Mouse (Mus musculus) thymus, postnatal 14 days (tissue): Measurements from ENCODE around the gene Secisbp2l.

Experiments
- DNase-seq: peaks from one replicate; pipeline ENCODE4 v3.0.0; 2021

The Secisbp2l gene

DNA sequence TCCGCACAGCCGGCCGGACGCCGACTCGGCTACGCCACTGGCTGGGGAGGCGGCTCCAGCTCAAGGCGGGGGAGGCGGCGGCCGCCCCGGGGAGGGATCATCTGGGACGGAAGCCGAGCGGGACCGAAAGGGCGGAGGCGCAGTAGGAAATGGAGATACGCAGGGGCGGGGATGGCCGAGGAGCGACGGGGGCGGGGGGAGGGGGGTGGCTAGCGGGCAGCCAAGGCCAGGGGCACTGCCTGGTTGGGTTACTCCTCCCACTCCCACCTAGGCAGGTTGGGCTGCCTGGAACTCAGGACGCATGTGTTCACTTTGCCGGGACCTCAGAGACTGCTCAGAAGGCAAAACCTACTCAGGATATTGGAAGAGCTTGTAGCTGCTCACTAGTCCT lies at the start of gene Secisbp2l:
Gene Secisbp2l (minus strand): TSS at position 152 of the 391 bp plus-strand sequence.
- DNase-seq: peak; percentile 92

DNA sequence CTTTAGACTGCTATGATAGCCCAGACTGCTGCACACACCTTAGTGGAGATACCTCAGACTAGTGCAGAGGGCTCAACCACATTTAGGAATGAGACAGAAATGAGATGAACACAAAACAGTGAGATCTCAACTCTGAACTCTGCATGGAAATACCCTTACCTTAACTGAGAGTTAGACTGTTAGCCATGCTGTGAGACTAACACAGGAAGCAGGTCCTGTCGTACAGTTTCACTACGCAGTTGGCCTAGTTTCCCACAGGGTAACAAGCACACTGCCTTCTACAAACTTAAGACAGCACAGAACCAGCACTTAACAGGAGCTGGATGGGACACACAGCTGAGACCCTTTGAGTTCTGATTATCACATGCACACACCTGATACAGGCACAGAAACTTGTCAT lies 47.3 kb upstream of the Secisbp2l start:
- DNase-seq: no peak

DNA sequence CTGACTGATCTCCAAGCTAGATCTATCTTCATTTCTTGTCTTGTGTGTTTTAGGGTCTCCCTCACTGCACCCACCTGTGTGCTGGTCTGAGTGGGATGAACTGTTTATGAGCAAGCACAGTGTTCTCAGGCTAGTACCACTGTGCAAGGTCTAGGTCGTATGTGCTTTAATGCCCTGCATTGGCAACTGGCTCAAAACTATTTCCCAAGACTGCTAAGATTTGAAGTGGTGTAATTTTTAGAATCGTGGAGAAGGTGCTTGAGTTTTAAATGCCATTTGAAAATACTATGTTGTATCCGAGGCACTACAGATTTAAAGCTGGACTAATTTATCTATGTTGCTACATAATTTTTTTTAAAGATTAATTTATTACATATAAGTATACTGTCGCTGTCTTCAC lies 45.2 kb upstream of the Secisbp2l start:
- DNase-seq: no peak

DNA sequence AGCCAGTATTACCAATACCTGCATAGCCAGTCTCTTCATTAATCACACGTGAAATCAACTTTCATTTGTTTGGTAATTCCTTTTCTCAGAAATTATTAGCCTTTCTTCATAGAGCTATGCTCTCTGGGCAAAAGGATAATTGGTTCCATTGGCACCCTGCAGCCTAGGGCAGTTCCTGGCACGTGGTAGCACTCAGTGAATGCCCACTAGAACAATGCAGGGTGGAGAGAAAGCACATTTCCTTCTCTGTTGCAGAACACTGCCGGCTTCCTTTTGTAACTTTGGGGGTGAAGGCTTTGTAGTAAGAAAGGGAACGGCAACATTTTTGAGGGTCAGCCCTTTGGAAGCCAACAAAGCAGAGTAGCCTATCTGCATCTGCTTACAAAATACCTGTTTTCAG lies 43.5 kb upstream of the Secisbp2l start:
- DNase-seq: no peak

DNA sequence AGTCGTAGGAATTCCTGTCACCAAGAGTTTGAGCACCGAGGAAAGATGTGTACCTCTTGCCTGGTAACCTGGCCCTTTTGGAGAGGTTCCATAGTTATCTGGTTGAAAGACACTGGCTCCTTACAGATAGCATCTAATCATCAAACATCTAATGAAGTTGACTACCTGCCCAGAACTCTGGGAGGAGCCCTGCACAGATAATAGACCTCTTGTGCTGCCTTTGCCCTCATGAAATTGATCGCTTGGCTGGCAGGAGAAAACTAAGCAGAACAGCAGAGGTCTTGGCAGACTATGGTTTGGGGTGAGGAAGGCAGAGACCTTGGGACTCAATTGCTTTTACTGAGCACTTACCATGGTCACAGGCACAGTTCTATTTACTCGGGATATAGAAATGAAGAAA lies 37.7 kb upstream of the Secisbp2l start:
- no peak for DNase-seq

DNA sequence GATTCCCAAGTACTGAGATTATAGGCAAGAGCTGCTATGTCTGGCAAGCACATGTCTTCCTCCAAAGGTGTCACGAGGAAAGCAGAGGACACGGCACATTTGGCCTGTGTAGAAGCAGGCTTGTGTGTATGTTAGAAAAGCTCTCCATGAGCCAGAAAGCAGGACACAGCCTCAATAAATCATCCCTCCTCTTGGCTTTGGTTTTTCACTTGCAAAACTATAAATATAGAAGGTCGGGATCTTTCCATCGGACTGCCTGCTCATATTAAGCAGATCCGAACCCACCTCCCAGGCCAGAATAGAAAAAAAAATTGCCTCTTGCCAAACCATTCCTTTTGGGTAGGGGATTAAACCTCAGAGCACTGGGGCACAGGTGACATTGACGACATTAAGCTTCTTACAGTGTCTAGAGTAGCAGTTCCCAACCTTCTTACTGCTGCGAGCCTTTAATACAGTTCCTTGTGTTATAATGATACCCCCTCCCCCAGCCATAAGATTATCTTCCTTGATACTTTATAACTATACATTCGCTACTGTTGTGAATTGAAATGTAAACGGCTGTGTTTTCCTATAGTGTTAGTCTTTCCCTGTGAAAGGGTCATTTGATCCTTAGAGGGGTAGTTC lies 31.4 kb upstream of the Secisbp2l start:
- no peak for DNase-seq

DNA sequence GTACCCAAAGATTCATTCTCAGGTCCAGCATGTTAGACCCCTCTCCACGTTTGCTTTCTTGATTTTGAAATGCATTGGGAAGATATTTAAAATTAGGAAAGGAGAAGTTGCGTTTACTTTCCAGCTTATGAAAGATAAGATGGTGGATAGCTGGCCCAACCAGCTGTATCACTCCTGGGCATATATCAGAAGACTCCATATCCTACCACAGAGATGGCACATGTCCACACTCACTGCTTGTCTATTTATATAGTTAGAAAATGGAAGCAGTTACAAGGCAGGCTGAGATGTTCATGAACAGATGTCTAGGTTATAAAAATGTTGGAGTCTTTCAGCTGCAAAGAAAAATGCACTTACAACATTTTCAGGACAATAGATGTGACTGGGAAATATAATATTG lies 28.7 kb upstream of the Secisbp2l start:
- no peak for DNase-seq

DNA sequence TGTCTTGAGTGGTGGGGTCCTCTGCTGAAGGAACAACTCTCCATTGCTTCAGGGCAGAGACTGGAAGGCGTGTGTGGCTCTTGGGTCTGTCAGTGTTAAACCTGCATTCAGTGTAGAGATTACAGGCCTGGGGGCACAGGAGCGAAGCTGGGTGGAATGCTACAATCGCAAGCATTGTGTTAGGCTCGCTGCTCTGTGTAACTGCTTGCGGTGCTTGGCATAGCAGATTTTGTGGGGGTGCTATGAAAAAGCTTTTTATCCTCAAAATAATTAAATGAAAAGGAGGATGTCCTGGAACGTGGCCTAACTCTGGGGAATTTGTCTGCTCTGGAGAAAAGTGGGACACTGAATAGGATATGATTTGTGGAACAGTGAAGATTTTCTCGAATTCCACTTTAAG lies 26.9 kb upstream of the Secisbp2l start:
- DNase-seq: no peak

DNA sequence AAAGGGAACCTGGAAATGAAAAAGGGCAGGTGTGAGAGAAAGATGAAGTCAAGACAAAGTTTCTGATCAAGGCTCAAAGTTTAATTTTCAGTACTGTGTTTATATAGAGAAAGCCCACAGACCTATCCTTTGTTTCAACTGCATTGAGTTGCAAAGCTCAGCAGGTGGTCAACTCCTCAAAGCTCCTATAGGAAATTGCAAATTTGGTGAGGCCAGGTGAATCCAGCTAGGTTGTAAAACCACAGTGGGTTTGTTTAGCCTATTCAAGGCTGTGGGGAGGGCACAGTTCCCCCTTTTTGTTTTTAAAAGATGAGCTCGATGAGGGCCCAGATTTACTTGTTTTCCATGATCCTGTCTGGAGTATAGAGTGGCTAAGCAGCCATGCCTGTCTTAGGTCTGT lies 23.2 kb upstream of the Secisbp2l start:
- no peak for DNase-seq

DNA sequence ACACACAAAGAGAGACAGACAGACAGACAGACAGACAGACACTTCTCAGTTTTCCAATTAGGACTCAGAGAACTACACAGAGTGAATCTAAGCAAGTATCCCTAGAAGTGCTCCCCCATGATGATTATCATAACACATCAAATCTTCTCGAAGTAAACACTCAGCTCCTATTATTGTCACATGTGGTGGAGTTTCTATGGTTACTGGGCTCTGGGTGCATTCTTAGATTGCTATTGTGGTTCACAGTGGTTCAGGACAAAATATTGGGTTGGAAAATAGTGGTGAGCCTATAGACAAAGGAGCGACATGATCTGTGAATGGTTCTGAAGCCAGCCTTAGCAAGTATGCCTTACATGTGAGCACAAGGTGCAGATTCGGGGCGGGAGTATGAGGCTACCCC lies 19.3 kb upstream of the Secisbp2l start:
- no peak for DNase-seq

DNA sequence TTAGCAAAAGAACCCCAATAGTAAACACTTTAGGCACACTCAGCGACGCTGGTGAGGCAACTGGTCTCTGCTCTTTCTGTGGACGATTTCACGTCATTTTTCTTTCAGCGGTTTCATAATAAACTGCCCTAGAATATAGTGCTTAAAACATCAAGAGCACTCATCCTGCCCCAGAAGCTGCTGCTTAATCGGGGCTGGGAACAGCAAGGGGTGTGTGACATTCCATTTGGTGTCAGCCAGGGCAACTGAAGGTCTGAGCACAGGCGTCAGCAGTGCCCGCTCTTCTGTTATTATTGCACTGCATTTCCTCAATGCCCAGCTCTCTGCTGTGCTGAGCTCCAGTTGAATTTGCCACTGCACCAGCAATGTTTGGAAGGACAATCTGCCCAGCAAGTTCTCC lies 18.4 kb upstream of the Secisbp2l start:
- no peak for DNase-seq

DNA sequence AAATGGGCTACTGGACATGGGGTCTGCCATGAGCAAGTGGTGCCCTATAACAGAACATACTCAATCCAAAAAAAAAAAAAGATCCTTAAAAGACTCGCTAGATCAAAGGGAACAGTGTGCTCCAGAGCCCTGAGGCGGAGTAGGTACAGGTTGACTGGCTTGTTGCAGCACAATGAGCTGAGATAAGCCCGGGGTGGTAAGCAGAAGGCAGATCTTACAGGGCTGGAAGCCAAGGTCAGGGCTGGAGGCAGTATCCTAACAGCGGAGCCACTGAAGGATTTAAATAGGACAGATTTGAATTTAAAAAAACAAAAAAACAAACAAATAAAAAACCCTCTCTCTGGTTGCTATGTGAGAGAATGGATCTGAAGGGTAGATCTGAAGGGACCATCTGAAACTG lies 17.8 kb upstream of the Secisbp2l start:
- no peak for DNase-seq

DNA sequence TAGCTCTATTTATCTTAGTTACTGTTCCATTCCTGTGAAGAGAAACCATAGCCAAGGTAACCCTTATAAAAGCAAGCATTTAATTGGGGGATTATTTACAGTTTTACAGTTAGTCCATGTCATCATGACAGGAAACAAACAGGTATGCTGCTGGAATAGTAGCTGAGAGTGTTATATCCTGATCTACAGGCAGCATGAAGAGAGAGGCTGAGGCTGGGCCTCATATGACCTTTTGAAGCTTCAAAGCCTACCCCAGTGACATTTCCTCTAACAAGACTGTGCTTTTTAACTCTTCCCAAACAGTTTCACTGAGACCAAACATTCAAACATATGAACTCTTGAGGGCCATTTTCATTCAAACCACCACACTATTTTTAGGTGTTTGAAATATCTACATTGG lies 15.2 kb upstream of the Secisbp2l start:
- no peak for DNase-seq

DNA sequence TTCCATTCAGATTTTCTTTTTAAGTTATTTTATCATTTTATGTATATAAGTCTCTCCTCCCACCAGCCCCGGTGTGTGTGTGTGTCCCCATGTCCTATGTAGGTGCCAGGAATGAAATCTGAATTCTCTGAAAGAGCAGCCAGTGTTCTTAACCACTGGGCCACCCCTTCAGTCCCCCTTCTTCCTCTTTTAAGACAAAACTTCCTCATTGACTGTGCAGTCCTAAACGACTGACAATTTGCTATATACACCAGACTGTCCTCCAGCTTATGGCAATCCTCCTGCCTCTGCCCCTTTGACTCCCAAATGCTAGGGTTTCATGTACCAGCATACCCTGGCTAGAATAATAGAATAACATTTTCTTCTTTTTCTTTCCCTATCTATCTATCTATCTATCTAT lies 12.4 kb upstream of the Secisbp2l start:
- no peak for DNase-seq

DNA sequence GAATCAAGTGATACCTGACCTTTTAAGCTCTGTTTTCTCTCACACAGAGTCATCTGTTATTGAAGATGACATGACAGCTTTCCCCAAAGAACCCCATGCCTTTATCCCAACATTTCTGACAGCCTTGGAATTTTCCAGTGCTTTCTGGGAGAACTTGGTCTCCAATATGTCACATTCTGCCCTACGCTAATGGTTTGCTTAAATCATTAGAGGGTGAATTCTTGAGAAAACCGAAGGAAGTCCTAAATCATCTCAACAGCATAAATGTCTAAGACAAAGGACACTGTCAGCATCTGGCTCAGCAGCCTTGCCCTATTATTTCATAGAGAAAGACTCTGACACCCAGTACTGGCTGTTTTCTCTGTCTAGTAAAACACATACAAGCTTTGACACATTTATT lies 11.5 kb upstream of the Secisbp2l start:
- DNase-seq: no peak

DNA sequence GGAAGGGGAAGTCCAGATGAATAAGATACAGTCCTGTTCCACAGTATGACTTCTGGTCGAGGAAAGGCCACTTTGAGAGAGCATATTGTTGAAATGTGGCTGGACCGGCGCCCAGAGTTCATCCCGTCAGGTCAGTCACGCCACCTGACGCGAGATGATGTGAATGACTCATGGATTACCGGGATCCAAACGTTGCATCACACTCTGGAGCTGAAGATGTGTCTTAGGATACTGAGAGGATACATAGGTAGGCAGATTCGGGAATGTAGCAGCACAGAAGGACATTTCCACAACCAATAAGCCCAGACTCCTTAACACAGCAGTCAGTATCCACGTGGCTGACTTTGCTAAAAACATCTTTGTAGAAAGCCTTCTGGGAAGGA lies 10.2 kb upstream of the Secisbp2l start:
- DNase-seq: no peak

DNA sequence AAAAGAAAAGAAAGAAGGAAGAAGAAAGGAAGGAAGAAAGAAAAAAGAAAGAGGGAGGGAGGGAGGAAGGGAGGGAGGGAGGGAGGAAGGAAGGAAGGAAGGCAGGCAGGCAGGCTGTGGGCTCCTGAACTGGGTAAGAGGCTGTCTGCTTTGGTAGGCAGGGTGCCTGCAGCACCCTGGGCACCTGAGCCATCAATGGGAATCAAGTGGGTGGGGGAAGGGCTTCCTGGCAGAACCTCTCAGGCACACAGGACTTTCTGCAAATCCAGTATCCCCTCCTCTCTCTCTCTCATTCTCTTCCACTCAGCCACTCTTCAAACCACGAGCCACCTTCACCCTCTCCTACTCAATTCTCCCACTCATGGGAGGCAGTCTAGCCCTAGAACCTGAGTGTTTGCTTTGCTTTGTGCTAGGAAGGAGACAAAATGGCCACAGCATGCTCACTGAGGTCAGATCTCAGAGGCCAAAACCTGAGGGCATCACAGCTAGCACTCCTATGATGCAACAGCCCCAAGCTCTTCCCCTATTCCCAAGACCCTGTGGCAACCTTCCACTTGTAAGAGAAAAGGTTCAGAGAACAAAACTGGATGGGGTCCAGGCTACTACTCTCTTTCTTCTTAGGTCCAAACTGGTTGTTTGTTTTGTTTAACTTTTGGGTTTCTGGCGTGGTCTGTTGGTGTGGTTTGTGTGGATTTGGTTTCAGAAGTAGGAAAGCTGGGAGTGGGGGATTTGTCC lies 9.6 kb upstream of the Secisbp2l start:
- DNase-seq: peak; percentile 41

DNA sequence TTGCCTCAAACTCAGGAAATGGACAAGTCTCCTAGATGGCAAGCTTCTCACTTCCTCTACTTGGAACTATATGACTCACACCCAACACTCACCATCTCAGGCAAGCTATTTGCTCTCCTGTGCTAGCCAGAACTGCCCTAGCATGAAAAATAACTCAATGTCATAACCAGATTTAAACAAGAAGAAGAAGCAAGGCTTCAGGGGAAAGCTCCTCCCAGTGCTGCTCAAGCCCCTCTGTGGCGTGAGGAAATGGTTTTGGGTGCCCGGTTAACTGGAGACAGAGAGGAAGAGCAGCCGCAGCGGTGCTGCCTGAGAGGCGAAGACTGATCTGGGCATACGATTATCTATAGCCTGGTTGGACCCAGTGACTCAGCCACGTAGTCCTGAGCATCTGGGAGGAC lies 8.8 kb upstream of the Secisbp2l start:
- DNase-seq: peak; percentile 42

DNA sequence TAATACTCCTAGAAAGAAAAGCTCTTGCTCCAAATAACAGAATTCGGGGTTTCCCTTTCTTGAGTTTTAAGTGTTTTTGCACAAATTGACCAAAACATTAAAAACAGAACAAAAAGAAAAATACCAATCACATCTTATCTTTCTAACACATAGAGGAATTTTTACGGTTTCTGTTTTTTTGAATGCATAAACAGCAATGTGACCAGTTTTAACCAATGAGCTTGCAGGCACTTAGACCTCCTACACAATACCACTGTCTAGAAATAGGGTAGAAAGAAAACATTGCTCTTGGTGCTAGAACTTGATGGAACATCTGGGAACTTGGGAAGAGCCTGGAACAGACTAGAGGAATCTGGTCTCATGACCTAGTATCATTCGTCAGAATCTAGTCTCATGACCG lies 7.6 kb upstream of the Secisbp2l start:
- DNase-seq: no peak

DNA sequence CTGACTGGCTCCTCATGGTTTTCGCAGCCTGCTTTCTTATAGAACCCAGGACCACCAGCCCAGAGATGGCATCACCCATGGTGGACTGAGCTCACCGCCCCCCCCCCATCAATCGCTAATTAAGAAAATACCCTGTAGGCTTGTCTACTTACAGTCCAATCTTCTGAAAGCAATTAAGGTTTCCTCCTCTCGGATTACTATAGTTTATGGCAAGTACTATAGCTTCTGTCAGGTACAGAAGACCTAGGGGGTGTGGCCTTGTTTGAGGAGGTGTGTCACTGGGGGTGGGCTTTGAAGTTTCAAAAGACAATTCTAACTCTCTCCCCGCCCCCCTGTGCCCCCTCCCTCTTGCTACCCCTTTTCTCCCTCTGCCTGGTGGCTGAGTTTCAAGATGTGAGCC lies 6.6 kb upstream of the Secisbp2l start:
- no peak for DNase-seq

DNA sequence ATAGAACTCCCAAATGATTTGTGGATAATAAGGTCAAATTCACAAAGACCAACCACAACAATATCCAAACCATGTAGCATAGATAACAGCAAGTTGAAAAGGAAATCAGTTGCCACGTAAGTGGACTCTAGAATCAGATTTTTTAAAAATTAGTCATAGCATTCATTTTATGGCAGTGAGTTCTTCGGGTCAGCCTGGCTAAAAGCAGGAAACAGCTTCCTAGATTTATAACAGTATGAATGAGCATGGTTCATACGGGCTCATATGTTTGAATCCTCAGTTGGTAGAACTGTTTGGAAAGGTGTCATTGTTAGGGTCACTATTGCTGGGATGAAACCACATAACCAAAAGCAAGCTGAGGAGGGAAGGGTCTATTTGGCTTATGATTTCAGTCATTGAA lies 6.1 kb upstream of the Secisbp2l start:
- DNase-seq: no peak

DNA sequence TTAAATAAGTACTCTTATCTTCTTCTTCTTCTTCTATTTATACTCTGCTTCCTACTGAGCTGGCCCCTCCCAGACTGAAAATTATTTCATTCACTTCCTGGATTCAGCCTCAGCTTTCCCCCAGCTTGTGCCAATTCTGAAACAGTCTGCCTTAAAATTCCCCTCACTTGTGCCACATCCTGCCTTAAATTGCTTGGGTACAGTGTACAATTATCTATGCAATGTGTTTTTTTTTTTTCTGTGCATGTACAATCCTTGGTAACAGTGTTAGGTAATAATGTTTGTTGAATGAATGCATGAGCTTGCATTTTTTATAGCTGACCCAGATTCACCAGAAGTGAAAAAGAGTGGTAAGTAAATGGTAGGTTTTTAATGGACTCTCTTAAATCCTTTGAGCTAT lies 5.7 kb upstream of the Secisbp2l start:
- no peak for DNase-seq

DNA sequence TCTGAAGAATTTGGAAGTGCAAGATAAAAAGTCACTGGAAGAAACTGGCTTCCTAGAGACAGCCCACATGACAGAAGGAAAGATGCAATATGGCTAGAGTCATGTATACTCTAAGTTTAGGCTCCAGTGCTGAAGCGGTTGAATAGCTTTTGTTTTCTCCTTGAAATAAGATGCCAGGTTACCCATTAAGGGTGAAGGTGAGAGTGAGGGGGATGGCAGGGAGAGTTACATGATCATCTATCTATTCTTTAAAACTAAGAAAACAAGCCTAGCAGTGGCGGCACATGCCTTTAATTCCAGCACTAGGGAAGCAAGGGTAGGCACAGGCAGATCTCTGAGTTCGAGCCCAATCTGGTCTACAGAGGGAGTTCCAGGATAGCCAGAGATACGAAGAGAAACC lies 2.4 kb upstream of the Secisbp2l start:
- no peak for DNase-seq

DNA sequence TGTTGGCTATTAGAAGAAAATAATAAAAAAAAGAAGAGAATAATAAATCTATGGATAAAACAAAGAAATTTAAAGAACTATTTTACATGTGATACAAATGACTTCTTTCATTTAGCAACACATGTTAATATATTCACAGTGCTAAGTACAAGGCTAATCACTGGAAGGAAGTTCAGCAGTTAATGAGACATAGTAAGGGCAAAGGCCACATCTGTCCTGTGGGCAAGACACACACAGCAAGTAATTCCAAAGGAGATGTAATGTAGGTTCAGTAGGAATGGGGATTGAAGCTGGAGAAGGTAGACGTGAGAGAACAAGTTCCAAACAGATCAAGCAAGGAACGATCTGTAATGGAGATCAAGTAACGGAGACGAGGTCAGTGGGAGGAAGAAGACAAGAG lies 1.7 kb upstream of the Secisbp2l start:
- DNase-seq: no peak

DNA sequence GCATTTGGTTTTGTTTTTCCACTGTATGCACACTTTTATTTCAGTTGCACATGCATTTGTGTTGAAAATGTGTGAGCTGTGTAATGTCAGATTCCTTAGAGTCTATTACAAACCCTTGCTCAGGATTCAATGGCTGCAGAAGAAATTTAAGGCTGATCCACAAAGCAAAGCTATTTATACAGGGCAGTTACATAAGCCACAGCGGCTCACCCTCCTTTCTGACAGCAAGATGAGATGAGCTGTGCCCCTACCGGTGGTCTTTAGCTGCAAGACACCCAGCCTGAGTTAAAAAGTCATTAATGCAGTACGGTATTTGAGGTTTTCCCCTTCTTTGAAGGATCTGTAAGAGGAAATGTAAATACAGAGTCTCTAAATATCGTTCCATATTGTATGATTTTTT lies 1.2 kb upstream of the Secisbp2l start:
- DNase-seq: no peak
